Mouse (Mus musculus) liver, postnatal 0 days (tissue): Measurements from ENCODE around the gene Gm4307. TPM values are rescaled to one million over a fixed set of nuclear protein-coding genes. Genes with fewer than 3 reads are reported as not detected.
"Not testable (repeated sequence)": the region's sequence is repeated elsewhere in the genome, so short reads cannot be mapped to it uniquely, and the experiment has no call there.

Experiments used
- ATAC-seq: fragments of 200-750 bp; cut with Nextera tagmentation; 2 replicates; pipeline ENCODE4 v1.8.0; 2017; ENCODE audit warnings: mild to moderate bottlenecking, moderate library complexity
- DNase-seq: peaks from one replicate; pipeline ENCODE4 v3.0.0-alpha.2; 2016
- H3K27ac ChIP-seq: fragments of 300-500 bp; sonication (generic); 2 replicates; pipeline ENCODE4 v1.5.1; 2014; ENCODE audit warnings: antibody characterized with exemption, moderate library complexity, mild to moderate bottlenecking, low read depth
- H3K27me3 ChIP-seq: fragments of 300-500 bp; sonication (generic); 2 replicates; pipeline ENCODE4 v1.6.1; 2014; ENCODE audit warnings: low read length, control low read depth, mixed read lengths; ENCODE audit not compliant: insufficient read depth
- H3K36me3 ChIP-seq: fragments of 300-500 bp; sonication (generic); replicated peaks from 2 replicates; pipeline ENCODE4 v1.6.1; 2014; ENCODE audit warnings: mild to moderate bottlenecking, control low read depth, low read length, moderate library complexity, mixed read lengths; ENCODE audit not compliant: insufficient read depth
- H3K4me1 ChIP-seq: fragments of 300-500 bp; sonication (generic); 2 replicates; pipeline ENCODE4 v1.6.1; 2014; ENCODE audit warnings: antibody characterized with exemption, mild to moderate bottlenecking, control low read depth; ENCODE audit not compliant: insufficient read depth
- H3K4me2 ChIP-seq: fragments of 300-500 bp; sonication (generic); 2 replicates; pipeline ENCODE4 v1.6.1; 2014; ENCODE audit warnings: low read depth, mild to moderate bottlenecking, low read length, moderate library complexity, mixed read lengths
- H3K4me3 ChIP-seq: fragments of 300-500 bp; sonication (generic); 2 replicates; pipeline ENCODE4 v1.5.1; 2014; ENCODE audit warnings: low read depth, low read length
- H3K9ac ChIP-seq: fragments of 300-500 bp; sonication (generic); replicated peaks from 2 replicates; pipeline ENCODE4 v1.6.1; 2014; ENCODE audit warnings: mild to moderate bottlenecking, moderate library complexity
- H3K9me3 ChIP-seq: fragments of 300-500 bp; sonication (generic); 2 replicates; pipeline ENCODE4 v1.6.1; 2016; ENCODE audit warnings: mild to moderate bottlenecking, control low read depth, low read length, mixed read lengths
- WGBS: fragments of 180-500 bp; shearing (Covaris S2); extraction: QIAGEN DNeasy Blood & Tissue Kit; methylation state at CpG from one replicate; pipeline ENCODE4 v1.1.7; 2014; ENCODE audit not compliant: insufficient replicate concordance; 5-methylcytosine and 5-hydroxymethylcytosine counted together
- polyA plus RNA-seq: library from polyadenylated mRNA; unstranded; fragments of >200 nt; fragmentation: Nextera tagmentation; extraction: Ambion mirVana; gene quantifications from 2 replicates; pipeline ENCODE4 v1.2.1, GENCODE M21; 2015

Gene Gm4307
- polyA plus RNA-seq = not detected in 2 replicates

GRCm38 (mm10) chr10:100361038-100361437 lies at the start of gene Gm4307:
TSS of gene Gm4307 (plus strand) at chr10:100361338.
- not testable (repeated sequence) for H3K9ac ChIP-seq, ATAC-seq, H3K4me2 ChIP-seq, H3K27me3 ChIP-seq, H3K27ac ChIP-seq, DNase-seq, H3K4me3 ChIP-seq, H3K4me1 ChIP-seq, H3K9me3 ChIP-seq, H3K36me3 ChIP-seq
- WGBS = no CpG with 5 or more reads among the region's 3 CpGs

- H3K4me3 ChIP-seq, H3K36me3 ChIP-seq, ATAC-seq, H3K9me3 ChIP-seq, H3K4me2 ChIP-seq, H3K27me3 ChIP-seq, H3K4me1 ChIP-seq, H3K27ac ChIP-seq, H3K9ac ChIP-seq, DNase-seq: not testable (repeated sequence)
- no CpG with 5 or more reads among the region's 2 CpGs for WGBS
Observed at GRCm38 (mm10) chr10:100335376-100335775, 25.8 kb upstream of the Gm4307 start, which contains the start of gene Gm4301. TSS of gene Gm4301 (plus strand) at chr10:100335676.

- WGBS = no CpG with 5 or more reads among the region's 3 CpGs
- H3K4me2 ChIP-seq, DNase-seq, H3K27me3 ChIP-seq, H3K4me1 ChIP-seq, ATAC-seq, H3K9ac ChIP-seq, H3K27ac ChIP-seq, H3K9me3 ChIP-seq, H3K36me3 ChIP-seq, H3K4me3 ChIP-seq: not testable (repeated sequence)
Observed at GRCm38 (mm10) chr10:100340536-100340935, 20.6 kb upstream of the Gm4307 start, which contains the start of gene Gm4302. TSS of gene Gm4302 (plus strand) at chr10:100340836.

- H3K27me3 ChIP-seq, ATAC-seq, H3K4me1 ChIP-seq, H3K9me3 ChIP-seq, H3K9ac ChIP-seq, DNase-seq, H3K36me3 ChIP-seq, H3K4me3 ChIP-seq, H3K4me2 ChIP-seq, H3K27ac ChIP-seq: not testable (repeated sequence)
- no CpG with 5 or more reads among the region's 3 CpGs for WGBS
Observed at GRCm38 (mm10) chr10:100345672-100346071, 15.5 kb upstream of the Gm4307 start, which contains the start of gene Gm4303. TSS of gene Gm4303 (plus strand) at chr10:100345972.

- WGBS = no CpG with 5 or more reads among the region's 3 CpGs
- H3K4me3 ChIP-seq, H3K36me3 ChIP-seq, DNase-seq, H3K4me2 ChIP-seq, H3K4me1 ChIP-seq, H3K9me3 ChIP-seq, H3K9ac ChIP-seq, H3K27me3 ChIP-seq, ATAC-seq, H3K27ac ChIP-seq: not testable (repeated sequence)
Observed at GRCm38 (mm10) chr10:100350793-100351192, 10.3 kb upstream of the Gm4307 start, which contains the start of gene Gm4305. TSS of gene Gm4305 (plus strand) at chr10:100351093.

- not testable (repeated sequence) for H3K4me1 ChIP-seq, H3K36me3 ChIP-seq, H3K27ac ChIP-seq, H3K9me3 ChIP-seq, H3K4me2 ChIP-seq, H3K4me3 ChIP-seq, ATAC-seq, DNase-seq, H3K27me3 ChIP-seq, H3K9ac ChIP-seq
- WGBS = 33% methylated on average over 1 of the region's 2 CpGs
Observed at GRCm38 (mm10) chr10:100356841-100357240, 4.3 kb upstream of the Gm4307 start.

- not testable (repeated sequence) for H3K4me3 ChIP-seq, H3K4me1 ChIP-seq, H3K9me3 ChIP-seq, H3K36me3 ChIP-seq, H3K27ac ChIP-seq, H3K4me2 ChIP-seq, ATAC-seq, H3K27me3 ChIP-seq, DNase-seq, H3K9ac ChIP-seq
- WGBS = no CpG with 5 or more reads among the region's 2 CpGs
Observed at GRCm38 (mm10) chr10:100382460-100382859, 21.3 kb downstream of the Gm4307 start, which contains the start of gene Gm4312. TSS of gene Gm4312 (minus strand) at chr10:100382560.

GRCm38 (mm10) chr10:100402301-100402700 lies 41.2 kb downstream of the Gm4307 start:
- not testable (repeated sequence) for DNase-seq, H3K9me3 ChIP-seq, H3K27ac ChIP-seq, H3K4me1 ChIP-seq, H3K36me3 ChIP-seq, H3K9ac ChIP-seq, H3K27me3 ChIP-seq, H3K4me3 ChIP-seq, H3K4me2 ChIP-seq, ATAC-seq
- WGBS = 65% methylated on average over 6 of the region's 6 CpGs
